Mouse (Mus musculus) embryonic facial prominence, embryonic 13.5 days (tissue): Measurements from ENCODE around the gene Cldn20. TPM values are rescaled to one million over a fixed set of nuclear protein-coding genes. Genes with fewer than 3 reads are reported as not detected.

Source experiments
- polyA plus RNA-seq: library from polyadenylated mRNA; unstranded; fragments of >200 nt; fragmentation: Nextera tagmentation; extraction: Ambion mirVana; gene quantifications from 2 replicates; pipeline ENCODE4 v1.2.1, GENCODE M21; 2015

The Cldn20 gene
- polyA plus RNA-seq, 1 experiment from 2014 or later, result 0.67 TPM

Other genes starting within 250 kb of the Cldn20 start
- 25.2 and 31.8 TPM in 2 replicates for gene Tiam2, start 206.0 kb upstream of the Cldn20 start, polyA plus RNA-seq
- 14.1 and 16.2 TPM in 2 replicates for gene Tfb1m, start 25.2 kb downstream of the Cldn20 start, polyA plus RNA-seq
- not detected in 2 replicates for gene Nox3, start 163.7 kb downstream of the Cldn20 start, polyA plus RNA-seq